Mouse (Mus musculus) gastrocnemius, postnatal 10 days (tissue): Measurements from ENCODE around the gene Zdhhc7. TPM values are rescaled to one million over a fixed set of nuclear protein-coding genes. Genes with fewer than 3 reads are reported as not detected.

ENCODE experiments used
- DNase-seq: peaks from one replicate; pipeline ENCODE4 v3.0.0; 2021; ENCODE audit warnings: mixed read lengths
- total RNA-seq, 2 experiments: library from RNA; stranded (reverse); gene quantifications; 2 replicates each; pipeline ENCODE4 v1.2.3; 2021

The Zdhhc7 gene
- total RNA-seq, 2 experiments from 2014 or later: 23.1 to 24.5 TPM

DNA sequence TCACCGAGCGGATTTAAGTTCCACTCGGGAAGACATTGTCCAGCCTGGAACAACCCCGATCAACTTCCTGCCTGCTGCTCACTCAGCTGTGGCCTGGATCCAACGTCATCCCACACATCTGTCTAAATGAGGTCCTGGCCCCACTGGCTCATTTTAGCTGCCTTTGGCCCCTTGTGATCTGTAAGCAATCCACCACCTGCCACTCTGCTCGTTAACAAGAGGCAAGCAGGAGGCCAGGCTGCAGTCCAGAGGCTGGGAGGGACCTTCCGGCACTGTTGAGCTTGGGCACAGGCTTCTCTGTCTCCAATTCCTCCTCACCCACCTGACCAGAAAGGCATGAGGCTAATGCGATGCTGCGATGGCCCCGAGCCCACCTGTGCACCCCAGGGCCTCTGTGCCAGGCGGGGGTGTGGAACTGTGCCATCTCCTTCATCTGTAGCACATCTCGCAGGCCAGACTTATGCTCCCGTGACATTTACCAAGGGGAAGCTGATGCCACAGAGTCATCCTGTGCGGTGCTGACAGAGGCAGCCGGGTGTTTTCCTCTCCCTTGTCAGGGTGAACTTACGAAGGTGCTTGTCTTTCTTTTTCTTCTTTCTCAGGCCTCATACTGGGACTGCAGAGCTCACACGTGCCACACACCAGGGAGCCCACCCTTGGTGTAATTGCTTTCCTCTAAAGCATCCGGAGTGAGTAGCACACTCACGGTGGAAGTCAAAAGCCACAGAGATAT, 33.2 kb downstream of the Zdhhc7 start:
- peak; percentile 73 for DNase-seq

DNA sequence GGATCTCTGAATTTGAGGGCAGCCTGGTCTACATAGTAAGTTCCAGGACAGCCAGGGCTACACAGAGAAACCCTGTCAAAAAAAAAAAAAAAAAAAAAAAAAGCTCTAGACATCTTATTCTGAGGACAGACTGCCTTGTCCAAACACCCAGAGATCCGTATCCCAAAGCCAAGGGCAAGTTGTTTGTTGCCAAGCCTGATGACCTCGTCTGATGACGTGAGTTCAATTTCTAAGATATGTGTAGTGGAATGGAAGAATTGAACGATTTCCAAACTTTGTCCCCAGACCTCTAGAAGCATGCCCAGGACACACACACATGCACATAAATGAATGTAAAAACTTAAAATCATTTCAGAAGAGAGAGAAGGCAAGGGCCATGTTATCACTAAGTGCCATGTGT, 35.1 kb downstream of the Zdhhc7 start:
- no peak for DNase-seq

DNA sequence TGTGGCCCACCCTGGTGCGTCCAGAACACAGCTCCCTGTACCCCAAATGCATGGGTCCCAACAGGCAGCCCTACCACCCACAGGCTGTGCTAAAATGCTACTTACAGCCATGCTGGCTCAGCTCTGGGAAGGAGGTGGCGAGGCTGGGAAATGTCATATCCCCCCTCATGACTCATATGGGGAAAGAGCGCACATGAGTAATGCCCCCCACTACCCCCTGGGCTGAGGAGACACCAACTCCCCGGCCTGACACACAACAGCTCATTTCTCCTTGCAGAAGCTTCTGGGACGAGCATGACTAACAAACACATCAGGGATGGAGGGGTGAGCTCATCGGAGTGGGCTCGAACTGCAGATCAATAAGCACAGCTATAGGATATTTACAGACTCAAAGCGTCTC, 35.7 kb downstream of the Zdhhc7 start:
- DNase-seq: no peak

DNA sequence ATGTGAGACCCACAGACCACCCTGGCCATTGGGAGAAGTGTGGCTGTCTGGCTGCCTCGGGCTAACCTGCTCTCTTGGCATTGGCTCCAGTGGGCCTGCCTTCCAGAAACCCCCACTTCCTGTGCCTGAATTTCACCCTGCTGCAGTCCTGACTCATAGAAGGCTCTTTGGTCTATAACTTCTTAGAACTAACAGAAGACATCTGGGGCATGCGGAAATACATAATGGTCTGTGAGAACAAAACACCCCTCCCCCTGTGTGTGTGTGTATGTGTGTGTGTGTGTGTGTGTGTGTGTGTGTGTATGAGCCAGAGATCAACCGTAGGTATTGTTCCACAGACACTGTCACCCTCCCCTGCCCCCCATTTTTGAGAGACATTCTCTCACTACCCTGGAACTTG, 38.0 kb downstream of the Zdhhc7 start:
- DNase-seq: no peak

DNA sequence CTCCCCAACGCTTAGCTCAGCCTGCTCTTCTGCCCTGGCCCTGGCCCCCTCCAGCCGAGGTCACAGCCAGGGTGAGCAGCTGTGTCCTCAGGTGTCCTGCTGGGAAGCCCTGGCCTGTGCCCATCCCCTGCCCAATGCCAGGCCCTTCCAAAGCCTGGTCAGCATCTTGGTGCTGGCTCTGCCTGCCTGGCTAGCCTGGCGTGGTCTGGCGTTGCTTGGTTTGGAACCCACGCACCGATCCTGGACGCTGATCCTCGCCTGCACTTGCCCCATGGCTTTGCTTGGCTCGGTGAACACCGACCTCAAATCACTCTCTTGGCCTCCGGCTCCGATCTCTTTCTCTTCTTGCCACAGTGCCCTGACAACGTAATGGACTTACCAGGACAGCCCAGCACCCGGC, 38.5 kb downstream of the Zdhhc7 start:
- peak; percentile 60 for DNase-seq

DNA sequence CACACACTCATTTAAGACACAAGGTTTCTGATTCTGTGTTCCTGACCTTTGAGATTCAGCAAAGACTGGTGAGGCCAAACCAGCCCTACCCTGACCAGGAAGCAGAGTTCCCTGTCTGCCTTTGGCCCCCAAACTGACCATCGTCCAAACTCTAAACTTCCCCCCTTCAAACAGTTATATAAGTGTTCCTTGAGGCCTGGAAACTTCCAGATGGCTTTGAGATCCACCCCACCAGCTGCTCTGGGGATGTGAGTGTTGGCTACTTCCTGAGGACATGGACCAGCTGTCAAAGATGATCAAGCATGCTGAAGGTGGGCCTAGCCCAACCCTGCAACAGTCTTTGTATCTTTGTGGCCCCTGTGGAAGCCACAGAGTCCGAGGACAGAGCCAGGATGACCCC, 44.2 kb downstream of the Zdhhc7 start:
- no peak for DNase-seq

DNA sequence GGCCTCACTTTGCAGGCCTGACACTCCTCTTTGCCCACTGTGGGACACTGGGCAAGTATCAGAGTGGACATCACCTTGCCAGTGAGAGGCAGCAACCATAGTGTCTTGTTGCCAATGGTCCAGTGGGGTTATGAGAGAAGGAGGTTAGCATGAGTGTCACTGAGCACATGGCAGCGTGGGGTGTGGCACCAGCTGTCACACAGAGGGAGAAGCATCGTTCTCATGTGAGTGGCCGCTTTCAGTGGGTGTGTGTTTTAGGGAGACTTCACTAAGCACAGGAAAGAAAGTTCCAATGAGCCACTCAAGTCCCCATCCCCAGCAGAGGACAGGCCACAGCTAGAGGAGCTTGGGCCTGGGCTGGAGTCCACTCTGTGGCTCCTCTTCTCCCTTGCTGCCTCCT, 46.4 kb downstream of the Zdhhc7 start:
- DNase-seq: no peak

DNA sequence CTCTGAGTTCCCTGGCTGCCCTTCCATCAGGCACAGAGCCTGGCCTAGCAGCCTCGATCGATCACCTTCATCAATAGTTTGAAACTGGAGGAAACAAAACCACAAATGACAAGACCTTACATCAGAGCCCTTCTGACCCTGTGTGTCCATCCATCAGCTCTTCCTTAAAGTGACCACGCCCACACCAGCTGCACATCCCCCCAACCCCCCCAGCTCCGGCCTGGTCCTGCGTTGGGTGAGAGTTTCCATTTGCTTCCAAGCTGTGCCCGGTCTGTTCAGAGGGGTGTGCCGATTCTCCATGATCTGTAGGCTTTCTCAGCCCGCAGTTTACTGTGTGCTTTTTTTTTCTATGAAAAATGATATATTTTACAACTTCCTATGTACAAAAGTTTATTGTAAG, 49.0 kb downstream of the Zdhhc7 start:
- DNase-seq: no peak

DNA sequence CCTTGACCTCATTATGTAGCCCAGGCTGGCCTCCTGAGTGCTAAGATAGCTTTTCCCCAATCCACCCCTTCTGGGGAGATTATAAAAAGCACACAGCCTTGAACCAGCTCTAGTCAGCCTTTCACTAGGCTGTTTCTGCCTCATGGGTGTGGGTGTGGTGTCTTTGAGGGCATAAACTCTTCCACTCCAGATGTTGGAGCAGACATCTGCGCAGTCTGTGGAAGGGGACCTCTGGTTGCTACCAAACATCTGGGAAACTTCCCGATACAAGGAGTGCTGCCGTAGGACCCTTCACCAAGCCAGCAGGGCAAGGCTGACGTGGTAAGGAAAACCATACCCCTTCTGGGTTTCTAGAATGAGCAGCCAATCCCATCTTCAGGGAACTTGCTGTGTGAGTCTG, 49.4 kb downstream of the Zdhhc7 start:
- no peak for DNase-seq

DNA sequence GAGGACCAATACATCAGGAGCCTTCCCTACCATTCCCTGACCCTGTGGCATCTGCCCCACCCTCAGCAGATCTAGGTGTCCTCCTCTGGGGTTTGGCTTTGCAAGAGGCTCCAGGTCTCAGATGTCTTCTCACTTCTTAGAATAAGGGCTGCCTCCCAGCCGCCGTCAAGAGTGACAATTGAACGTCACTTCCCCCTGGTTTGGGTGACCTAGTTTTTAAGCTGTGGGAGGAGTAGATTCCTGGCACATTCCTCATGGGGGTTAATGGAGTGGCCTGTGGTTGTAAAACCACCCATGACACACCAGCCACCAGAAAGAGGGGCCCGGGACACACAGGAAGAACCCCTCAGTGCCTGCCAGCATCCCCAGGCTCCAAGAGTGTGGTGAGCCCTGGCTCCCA, 50.3 kb downstream of the Zdhhc7 start:
- no peak for DNase-seq

DNA sequence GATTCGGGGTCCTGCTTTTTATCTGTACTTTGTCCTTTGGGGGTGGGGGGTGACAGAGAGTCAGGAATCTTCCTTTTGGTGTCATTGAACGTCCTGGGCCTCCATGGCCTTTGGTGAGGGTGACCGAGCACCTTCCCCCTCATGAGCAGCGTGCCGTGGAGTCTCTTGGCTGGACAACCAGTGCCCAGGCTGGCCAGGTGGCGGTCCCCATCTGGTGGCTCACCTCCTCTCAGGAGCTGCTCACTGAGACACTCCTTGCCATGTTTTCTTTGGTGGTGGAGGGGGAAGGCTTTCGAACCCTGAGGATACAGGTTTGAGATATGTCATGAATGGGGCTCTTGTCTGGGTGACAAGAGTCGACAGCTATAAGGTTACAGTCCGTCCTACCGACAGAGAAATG, 50.9 kb downstream of the Zdhhc7 start:
- DNase-seq: no peak

DNA sequence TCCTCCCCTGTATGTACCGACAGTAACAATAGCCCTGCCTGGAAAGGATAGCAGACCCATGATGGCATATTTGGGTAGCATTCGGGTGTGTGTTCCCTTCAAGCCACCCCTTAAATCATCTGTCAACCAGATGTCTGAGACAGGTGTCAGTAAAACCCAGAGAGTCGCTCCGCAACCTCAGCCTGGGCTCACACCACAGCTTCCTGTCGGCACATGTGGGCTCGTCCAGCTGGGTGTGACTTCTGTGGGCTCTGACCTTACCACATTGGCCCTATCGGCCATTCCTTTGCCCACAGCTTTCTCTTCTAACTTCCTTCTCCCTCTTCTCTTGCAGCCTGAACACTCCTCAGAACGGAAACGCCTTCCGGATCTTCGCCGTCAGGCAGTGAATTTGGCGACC, 51.3 kb downstream of the Zdhhc7 start:
- DNase-seq: no peak

DNA sequence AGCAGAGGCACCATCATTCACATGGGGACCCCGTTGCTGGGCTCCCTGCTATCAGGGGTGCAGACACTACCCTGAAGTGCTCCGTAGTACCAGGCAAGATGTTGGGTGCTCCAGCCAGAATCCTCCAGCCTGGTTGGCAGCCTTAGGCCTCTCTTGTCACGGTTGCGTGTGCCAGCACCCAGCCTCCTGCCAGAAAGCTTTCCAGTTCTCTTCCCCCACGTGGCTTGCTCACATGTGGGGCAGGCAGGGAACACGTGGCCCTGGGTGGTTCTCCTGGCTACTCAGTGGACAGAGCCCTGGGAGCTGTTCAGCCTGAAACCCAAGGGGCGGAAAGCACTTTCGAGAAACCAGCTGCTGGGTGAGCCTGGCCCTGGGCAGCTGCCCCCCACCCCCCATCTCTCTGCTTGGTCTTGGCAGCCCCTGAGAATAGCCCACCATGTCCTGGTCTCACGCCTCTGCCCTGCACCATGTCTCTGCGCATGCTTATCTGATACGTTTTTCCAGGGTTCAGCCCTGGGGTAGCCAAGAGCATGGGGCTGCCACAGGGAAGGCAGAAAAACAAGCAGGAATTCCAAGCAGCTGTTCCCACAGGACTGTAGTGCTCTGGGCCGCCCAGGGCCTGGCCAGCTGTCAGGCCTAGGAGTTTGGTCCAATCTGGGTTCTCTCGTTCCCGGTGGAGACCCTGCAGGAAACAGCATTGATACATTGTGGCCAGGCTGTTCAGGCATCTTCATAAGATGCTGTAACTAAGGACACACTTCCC, 54.8 kb downstream of the Zdhhc7 start:
- DNase-seq: peak; percentile 85

DNA sequence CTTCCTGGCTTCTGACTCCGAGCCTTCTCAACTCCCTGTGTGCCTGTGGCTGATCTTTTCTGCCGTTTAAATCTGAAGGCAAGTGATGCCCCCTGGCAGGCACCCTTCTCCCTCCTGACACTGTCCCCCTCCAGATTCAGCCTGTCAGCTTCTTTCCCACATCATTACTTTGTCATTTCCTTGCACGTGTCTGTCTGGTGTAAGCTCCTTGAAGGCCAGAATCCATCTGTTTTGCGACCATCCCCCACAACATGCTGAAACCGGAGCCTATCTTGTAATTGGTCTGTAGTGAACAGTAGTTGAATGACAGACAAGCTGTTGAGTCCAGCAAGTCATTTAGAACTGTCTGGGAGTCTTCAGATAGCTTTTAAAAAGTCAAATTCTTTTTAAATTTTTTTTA, 55.8 kb downstream of the Zdhhc7 start:
- no peak for DNase-seq

DNA sequence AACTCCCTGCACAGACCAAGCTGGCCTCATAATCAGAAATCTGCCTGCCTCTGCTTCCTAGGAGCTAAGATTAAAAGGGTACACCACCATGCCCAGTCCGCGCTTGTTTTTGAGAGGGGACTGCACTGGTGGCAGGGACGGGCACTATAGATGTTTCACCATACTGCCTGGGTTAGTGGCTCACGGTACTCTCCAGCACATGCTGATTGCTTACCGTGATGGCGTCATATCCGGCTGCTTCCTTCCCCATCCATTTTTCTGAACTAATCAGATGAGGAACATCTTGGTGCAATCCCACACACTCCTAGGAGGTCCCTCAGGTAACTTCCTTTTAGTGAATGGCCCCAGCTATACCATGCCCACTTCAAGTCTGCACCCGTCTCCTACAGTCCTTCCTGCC, 56.4 kb downstream of the Zdhhc7 start:
- DNase-seq: no peak

DNA sequence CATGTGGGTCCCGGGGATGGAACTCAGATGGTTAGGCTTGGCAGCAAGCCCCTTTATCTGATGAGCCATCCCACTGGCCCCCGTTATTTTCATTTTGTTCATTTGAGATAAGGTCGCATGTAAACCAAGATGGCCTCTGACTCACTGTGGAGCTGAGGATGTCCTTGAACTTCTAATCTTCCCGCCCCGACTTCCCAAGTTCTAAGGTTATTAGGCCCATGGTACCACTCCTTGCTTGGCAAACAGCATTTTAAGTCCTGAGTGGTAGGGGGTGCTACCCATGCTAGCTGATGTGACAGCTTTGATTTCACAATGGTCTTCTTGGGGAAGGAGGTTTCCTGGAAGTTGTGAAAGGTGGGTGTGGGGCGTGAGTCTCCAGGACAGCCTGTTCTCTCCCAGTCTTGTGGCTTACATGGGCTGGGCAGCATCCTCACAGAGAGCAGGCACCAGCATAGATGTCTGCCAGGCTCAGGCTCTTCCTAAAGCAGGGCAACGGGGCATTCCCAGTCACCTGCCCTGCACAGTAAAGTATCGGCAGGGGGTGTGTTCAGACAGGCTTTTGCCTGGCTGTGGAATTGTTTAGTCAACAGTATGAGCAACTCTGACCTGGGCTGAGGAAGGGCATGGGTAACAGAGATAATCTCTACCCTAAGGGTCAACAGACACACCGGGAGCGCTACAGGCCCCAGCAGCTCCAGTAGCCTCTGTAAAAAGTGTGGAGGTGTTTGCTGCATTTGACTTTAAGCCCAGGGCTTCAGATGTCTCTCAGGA, 58.6 kb downstream of the Zdhhc7 start:
- DNase-seq: no peak

DNA sequence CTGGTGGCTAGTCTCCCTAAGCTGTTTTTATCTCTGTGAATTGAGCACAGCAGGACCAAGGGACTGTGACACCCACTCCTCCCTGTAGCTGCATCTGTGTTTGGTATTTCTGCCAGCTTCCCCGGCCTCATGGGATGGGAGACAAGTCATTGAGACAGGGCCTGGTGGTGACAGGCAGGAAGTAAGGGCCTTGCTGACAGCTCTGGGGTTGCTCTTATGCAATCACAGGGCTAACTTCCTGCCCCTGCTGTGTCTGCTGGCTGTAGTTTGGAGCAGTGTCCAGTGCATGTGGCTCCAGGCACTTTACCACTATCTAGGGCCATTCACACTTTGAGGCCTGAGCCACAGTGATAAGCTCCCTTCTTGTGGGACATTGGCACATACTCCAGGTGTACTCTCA, 60.4 kb downstream of the Zdhhc7 start:
- DNase-seq: no peak

DNA sequence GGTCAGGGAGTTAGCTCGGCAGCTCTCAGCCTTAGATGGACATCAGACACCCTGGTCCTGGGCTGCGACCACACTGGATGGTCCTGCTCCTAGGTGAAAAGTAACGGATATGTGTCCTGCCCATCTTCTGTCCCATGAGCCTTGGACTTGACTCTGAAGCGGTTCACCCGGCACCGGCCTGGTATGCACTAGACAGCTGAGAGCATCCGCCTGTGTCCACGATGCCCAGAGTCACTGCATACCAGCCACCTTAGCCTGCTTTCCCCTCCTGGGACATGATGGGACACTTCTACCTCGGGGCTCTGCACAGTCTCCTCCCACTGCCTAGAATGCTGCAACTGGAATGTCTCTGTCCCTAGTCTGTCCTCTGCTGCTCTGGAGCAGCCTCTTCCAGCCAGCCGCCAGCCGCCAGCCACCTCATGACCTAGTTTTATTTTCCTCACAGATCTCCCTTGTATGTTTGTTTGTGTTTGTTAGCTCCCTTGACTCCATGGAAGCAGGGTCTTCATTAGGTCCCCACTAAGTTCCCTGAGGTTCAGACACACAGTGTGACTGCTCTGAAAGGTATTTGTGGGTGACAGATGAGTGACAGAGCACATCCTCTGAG, 61.9 kb downstream of the Zdhhc7 start:
- no peak for DNase-seq

DNA sequence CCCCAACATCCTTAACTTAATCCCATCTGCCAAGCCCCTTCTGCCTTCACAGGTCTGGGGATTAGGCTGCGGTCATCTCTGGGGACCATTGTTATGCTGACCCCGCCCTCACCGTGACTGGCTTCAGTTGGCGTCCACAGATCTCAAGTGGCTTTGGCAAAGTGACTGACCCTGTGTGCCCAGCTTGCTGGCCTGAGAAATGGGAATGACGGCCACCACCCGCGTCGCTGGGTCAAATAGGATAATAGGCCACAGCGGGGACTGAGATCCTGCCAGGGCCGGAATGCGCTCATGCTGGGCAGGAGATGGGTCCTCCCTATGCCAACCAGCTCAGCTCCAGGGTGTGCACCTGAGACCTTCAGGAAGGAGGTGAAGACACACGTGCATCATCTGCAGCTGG, 62.5 kb downstream of the Zdhhc7 start:
- no peak for DNase-seq

DNA sequence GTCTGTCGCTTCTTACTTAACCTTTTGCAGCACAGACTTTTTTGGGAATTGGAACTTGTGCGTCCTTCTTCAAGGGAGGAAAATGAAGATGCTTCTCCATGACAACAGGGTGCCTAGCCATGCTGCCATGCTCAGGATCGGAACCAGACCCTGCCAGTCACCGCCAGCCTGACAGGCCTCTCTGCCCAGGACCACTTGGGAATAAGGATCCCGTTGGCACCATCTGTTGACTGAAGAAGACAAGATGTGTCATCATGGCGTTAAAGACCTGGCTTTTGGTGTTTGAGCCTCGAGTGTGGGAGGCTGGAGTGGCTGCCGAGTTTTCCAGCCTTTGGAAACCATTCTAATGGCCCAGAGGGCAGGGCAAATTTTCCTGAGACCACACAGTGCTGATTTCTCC, 63.7 kb downstream of the Zdhhc7 start:
- no peak for DNase-seq

DNA sequence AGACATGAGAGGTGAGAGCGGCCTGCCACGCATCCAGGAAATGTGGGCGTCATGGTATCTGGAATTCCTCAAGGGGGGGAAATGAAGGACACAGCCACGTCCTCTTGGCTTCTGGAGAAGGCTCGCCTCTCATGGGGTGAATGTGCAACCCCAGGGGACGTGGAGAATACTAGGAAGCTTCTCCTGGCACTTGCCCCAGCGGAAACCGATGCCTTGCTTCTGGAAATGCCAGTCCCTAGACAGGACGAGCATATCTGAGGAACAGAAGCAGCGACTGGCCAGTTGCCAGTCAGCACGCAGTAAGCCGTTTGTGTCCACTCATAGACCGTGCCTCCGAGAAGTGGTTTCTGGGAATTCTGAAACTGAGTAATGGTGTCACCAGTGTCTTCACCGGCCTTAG, 64.1 kb downstream of the Zdhhc7 start:
- DNase-seq: peak; percentile 34

DNA sequence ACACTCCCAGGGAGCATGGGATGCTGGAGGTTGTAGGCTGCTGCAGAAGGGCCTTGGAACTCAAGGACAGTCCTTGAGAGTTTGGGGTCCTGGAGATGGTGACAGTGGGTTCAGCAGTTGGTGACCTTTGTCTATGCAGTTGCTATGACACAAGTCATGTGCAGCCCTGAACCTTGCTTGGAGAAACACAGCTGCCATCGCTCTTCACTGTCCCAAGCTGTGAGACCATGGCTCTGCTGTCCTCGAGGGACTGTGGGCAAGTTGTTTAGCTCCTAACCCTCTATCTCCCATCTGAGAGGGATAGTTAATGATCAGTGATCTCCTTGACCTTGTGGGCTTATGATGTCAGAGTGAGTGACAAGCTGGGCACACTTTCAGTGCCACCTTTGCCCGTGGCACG, 64.7 kb downstream of the Zdhhc7 start:
- DNase-seq: no peak

DNA sequence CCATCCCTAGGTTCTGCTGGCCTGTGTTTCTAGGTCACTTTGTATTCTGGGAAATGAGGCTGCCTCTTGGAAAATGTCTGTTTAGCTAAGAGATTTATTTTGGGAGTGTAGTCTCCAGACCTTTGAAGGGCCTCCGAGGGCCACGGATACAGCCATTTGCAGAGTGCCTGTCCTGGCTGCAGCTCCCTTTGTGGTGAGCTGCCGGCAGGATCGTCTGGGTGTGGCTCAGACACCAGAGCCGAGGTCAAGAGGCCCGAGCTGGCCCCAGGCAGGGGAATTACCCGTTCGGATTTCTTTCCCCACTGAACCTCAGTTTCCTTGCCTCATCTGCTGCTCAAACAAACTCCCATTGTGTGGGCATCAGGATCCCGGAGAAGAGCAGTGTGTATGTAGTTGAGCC, 65.2 kb downstream of the Zdhhc7 start:
- DNase-seq: no peak
